Mouse (Mus musculus) embryonic facial prominence, embryonic 15.5 days (tissue): ENCODE results near the gene Tanc2. TPM values are rescaled to one million over a fixed set of nuclear protein-coding genes. Genes with fewer than 3 reads are reported as not detected.

Source experiments
- ATAC-seq: fragments of 200-750 bp; cut with Nextera tagmentation; 2 replicates; pipeline ENCODE4 v1.8.0; 2017; ENCODE audit warnings: low read depth, moderate TSS enrichment; ENCODE audit not compliant: insufficient number of reproducible peaks, low FRiP score, low TSS enrichment
- H3K27ac ChIP-seq: fragments of 300-500 bp; sonication (generic); replicated peaks from 2 replicates; pipeline ENCODE4 v1.5.1; 2015; ENCODE audit warnings: mild to moderate bottlenecking, inconsistent platforms
- H3K27me3 ChIP-seq: fragments of 300-500 bp; sonication (generic); 2 replicates; pipeline ENCODE4 v1.6.1; 2015; ENCODE audit warnings: inconsistent platforms
- H3K36me3 ChIP-seq: fragments of 300-500 bp; sonication (generic); 2 replicates; pipeline ENCODE4 v1.6.1; 2015; ENCODE audit warnings: mild to moderate bottlenecking, inconsistent platforms
- H3K4me1 ChIP-seq: fragments of 300-500 bp; sonication (generic); 2 replicates; pipeline ENCODE4 v1.6.1; 2015; ENCODE audit warnings: inconsistent platforms
- H3K4me2 ChIP-seq: fragments of 300-500 bp; sonication (generic); replicated peaks from 2 replicates; pipeline ENCODE4 v1.6.1; 2015; ENCODE audit warnings: mild to moderate bottlenecking, inconsistent platforms
- H3K4me3 ChIP-seq: fragments of 300-500 bp; sonication (generic); replicated peaks from 2 replicates; pipeline ENCODE4 v1.5.1; 2015; ENCODE audit warnings: mild to moderate bottlenecking, inconsistent platforms
- H3K9ac ChIP-seq: fragments of 300-500 bp; sonication (generic); 2 replicates; pipeline ENCODE4 v1.6.1; 2015; ENCODE audit warnings: inconsistent platforms
- H3K9me3 ChIP-seq: fragments of 300-500 bp; sonication (generic); replicated peaks from 2 replicates; pipeline ENCODE4 v1.6.1; 2016; ENCODE audit warnings: inconsistent platforms
- WGBS: fragments of 180-500 bp; shearing (Covaris S2); methylation state at CpG from one replicate; pipeline ENCODE4 v1.1.7; 2015; 5-methylcytosine and 5-hydroxymethylcytosine counted together
- polyA plus RNA-seq: library from polyadenylated mRNA; unstranded; fragments of >200 nt; fragmentation: Nextera tagmentation; extraction: Ambion mirVana; gene quantifications from 2 replicates; pipeline ENCODE4 v1.2.1, GENCODE M21; 2015

Gene Tanc2
- polyA plus RNA-seq, 1 experiment from 2014 or later = 12.7 TPM

- 88% methylated on average over 2 of the region's 2 CpGs for WGBS
- H3K27ac ChIP-seq = no peak overlapping the region
- no peaks in the 10 kb centered on the region for H3K27me3 ChIP-seq
- no peak overlapping the region for H3K9ac ChIP-seq
- no peaks in the 10 kb centered on the region for H3K9me3 ChIP-seq
- H3K36me3 ChIP-seq = no peaks in the 10 kb centered on the region
- ATAC-seq = no peak
- H3K4me1 ChIP-seq = no peaks in the 10 kb centered on the region
- H3K4me3 ChIP-seq = no peak overlapping the region
- no peak overlapping the region for H3K4me2 ChIP-seq
Measured at GRCm38 (mm10) chr11:105648026-105648425, 58.2 kb downstream of the Tanc2 start.

- no peak for ATAC-seq
- Histone ChIP-seq H3K4me3 (no peak overlapping the region), H3K27me3 (no peaks in the 10 kb centered on the region), H3K4me2 (no peak overlapping the region), H3K9ac (no peak overlapping the region), H3K36me3 (no peaks in the 10 kb centered on the region), H3K9me3 (no peaks in the 10 kb centered on the region), H3K4me1 (no peaks in the 10 kb centered on the region), H3K27ac (no peak overlapping the region)
- WGBS = 83% methylated on average over 2 of the region's 2 CpGs
Measured at GRCm38 (mm10) chr11:105654616-105655015, 64.8 kb downstream of the Tanc2 start.

DNA sequence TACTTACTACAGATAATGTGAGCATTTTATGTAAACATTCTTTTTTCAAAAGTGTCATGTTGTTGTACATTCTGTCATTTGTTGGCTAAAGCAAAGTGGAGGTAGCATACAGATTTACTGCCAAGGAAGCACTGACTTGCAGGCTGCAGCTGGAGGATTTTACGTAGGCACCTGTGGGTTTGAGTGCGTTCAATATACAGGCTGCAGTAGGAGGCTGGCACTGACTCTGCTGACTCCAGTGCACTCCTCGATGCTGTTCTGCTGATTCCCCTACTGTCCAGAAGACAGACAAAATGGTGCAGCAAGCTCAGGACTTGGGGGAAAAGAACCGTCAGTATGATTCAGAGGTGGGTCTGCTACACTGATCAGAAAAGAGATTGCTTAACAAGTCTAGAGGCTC, 65.5 kb downstream of the Tanc2 start:
- no peak overlapping the region for H3K27ac ChIP-seq
- no peaks in the 10 kb centered on the region for H3K9me3 ChIP-seq
- no peak overlapping the region for H3K9ac ChIP-seq
- no peaks in the 10 kb centered on the region for H3K27me3 ChIP-seq
- H3K4me1 ChIP-seq = no peaks in the 10 kb centered on the region
- WGBS = 75% methylated on average over 4 of the region's 4 CpGs
- no peak for ATAC-seq
- no peaks in the 10 kb centered on the region for H3K36me3 ChIP-seq
- no peak overlapping the region for H3K4me3 ChIP-seq
- no peak overlapping the region for H3K4me2 ChIP-seq

DNA sequence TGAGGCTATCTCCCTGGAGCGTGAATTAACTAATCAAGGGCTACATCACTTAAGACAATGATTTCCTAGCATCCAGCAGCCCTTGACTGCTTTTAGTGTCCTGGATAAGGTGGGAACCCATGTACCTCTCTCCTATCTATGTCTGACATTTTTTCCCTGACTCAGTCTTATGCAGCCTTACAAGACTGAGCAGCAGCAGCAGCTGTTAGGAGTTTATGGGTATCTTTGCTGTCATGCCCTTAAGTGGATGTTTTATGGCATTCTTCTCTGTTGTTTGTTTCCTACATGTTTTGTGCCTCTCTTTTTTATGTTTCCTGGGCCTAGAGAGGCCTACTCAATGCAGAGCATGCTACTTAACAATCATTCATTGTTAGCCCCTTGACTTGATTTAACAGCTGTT, 78.1 kb downstream of the Tanc2 start:
- Histone ChIP-seq H3K27ac (no peak overlapping the region), H3K4me2 (no peak overlapping the region), H3K27me3 (no peaks in the 10 kb centered on the region), H3K4me3 (no peak overlapping the region), H3K36me3 (no peaks in the 10 kb centered on the region), H3K9me3 (no peaks in the 10 kb centered on the region), H3K4me1 (no peaks in the 10 kb centered on the region), H3K9ac (no peak overlapping the region)
- ATAC-seq = no peak
- WGBS = 93% methylated on average over 1 of the region's 1 CpGs

DNA sequence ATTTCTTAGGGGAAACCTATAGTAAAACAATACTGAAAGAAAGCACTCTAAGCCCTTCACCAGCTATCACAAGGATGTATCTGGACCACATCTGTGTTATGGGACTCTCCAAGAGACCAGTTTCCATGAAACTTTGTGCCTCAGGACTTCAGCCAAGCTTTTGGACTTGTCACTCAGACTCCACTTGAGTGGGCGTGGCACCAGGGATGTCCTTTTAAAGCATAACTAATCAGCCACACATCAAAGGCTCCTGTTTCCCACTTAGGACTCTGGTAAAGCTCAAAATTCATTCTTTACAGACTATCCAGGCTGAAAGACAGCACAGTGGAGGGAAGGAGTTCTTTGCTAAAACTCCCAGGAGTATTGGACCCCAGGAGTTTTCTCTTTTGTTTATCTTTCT, 89.2 kb downstream of the Tanc2 start:
- Histone ChIP-seq H3K9me3 (no peaks in the 10 kb centered on the region), H3K36me3 (no peaks in the 10 kb centered on the region), H3K27ac (no peak overlapping the region), H3K27me3 (no peaks in the 10 kb centered on the region), H3K9ac (no peak overlapping the region), H3K4me1 (no peaks in the 10 kb centered on the region), H3K4me3 (no peak overlapping the region), H3K4me2 (no peak overlapping the region)
- WGBS = 66% methylated on average over 1 of the region's 1 CpGs
- ATAC-seq = no peak

- H3K9me3 ChIP-seq = no peaks in the 10 kb centered on the region
- no peak overlapping the region for H3K4me2 ChIP-seq
- no peak overlapping the region for H3K9ac ChIP-seq
- ATAC-seq = no peak
- H3K27ac ChIP-seq = no peak overlapping the region
- no peaks in the 10 kb centered on the region for H3K36me3 ChIP-seq
- no peaks in the 10 kb centered on the region for H3K27me3 ChIP-seq
- no peak overlapping the region for H3K4me3 ChIP-seq
- H3K4me1 ChIP-seq = no peaks in the 10 kb centered on the region
Measured at GRCm38 (mm10) chr11:105684747-105685146, 95.0 kb downstream of the Tanc2 start.

DNA sequence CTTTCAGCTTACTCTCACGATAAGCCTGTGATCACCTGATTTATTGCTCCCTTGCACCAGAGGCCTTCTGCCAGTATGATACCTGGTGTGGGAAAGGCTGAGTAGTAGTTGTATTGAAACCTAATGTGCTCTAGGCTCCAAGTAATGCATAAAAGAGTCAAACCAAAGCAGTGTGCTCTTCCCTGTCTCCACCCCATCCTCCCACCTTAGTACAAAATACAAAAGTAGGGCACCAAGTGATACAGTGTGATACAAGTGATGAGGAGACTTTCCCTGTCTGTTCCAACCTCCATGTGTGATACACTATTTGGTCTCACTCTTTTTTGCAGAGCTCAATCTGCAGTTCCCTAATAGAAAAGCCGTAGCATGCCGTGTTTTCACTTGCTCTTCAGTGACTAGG, 110.7 kb downstream of the Tanc2 start:
- no peaks in the 10 kb centered on the region for H3K27me3 ChIP-seq
- no peak overlapping the region for H3K9ac ChIP-seq
- no peaks in the 10 kb centered on the region for H3K36me3 ChIP-seq
- H3K4me1 ChIP-seq = no peaks in the 10 kb centered on the region
- H3K4me3 ChIP-seq = no peak overlapping the region
- ATAC-seq = no peak
- 77% methylated on average over 3 of the region's 3 CpGs for WGBS
- no peak overlapping the region for H3K4me2 ChIP-seq
- H3K9me3 ChIP-seq = no peaks in the 10 kb centered on the region
- H3K27ac ChIP-seq = no peak overlapping the region

GRCm38 (mm10) chr11:105719660-105720059, 129.9 kb downstream of the Tanc2 start:
- Histone ChIP-seq H3K27ac (no peak overlapping the region), H3K9me3 (no peaks in the 10 kb centered on the region), H3K4me1 (no peaks in the 10 kb centered on the region), H3K4me2 (no peak overlapping the region), H3K36me3 (no peaks in the 10 kb centered on the region), H3K9ac (no peak overlapping the region), H3K27me3 (no peaks in the 10 kb centered on the region), H3K4me3 (no peak overlapping the region)
- WGBS = 38% methylated on average over 1 of the region's 1 CpGs
- no peak for ATAC-seq

DNA sequence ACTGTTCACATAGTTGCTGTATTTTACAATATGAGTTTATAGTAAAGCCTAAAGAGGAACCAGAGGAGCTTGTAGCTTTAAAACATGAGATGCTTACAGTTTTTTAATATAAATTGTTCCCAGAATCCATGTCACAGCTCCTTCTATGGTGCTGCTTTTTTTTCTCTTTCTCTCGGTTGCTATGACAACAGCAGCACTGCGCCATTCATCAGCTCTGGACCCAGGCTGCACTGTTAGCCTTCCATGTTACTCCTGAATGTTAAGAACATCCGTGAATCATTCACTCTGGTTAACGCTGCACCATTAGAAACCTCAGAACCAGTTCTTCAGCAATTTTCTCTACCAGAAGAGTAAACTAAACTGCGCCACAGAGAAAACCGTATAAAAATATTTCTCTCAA, 141.8 kb downstream of the Tanc2 start:
- WGBS = 57% methylated on average over 6 of the region's 6 CpGs
- no peak overlapping the region for H3K4me3 ChIP-seq
- H3K4me2 ChIP-seq = no peak overlapping the region
- no peaks in the 10 kb centered on the region for H3K27me3 ChIP-seq
- no peak for ATAC-seq
- no peaks in the 10 kb centered on the region for H3K36me3 ChIP-seq
- H3K9me3 ChIP-seq = no peaks in the 10 kb centered on the region
- H3K4me1 ChIP-seq = no peaks in the 10 kb centered on the region
- no peak overlapping the region for H3K9ac ChIP-seq
- H3K27ac ChIP-seq = no peak overlapping the region

GRCm38 (mm10) chr11:105731989-105732531, 142.3 kb downstream of the Tanc2 start:
- H3K27me3 ChIP-seq = no peaks in the 10 kb centered on the region
- H3K36me3 ChIP-seq = no peaks in the 10 kb centered on the region
- H3K4me1 ChIP-seq = no peaks in the 10 kb centered on the region
- ATAC-seq = no peak
- 56% methylated on average over 4 of the region's 4 CpGs for WGBS
- H3K4me2 ChIP-seq = no peak overlapping the region
- H3K9me3 ChIP-seq = no peaks in the 10 kb centered on the region
- no peak overlapping the region for H3K27ac ChIP-seq
- H3K9ac ChIP-seq = no peak overlapping the region
- H3K4me3 ChIP-seq = no peak overlapping the region

- no peaks in the 10 kb centered on the region for H3K27me3 ChIP-seq
- ATAC-seq = no peak
Measured at GRCm38 (mm10) chr11:105743171-105743570, 153.4 kb downstream of the Tanc2 start.

DNA sequence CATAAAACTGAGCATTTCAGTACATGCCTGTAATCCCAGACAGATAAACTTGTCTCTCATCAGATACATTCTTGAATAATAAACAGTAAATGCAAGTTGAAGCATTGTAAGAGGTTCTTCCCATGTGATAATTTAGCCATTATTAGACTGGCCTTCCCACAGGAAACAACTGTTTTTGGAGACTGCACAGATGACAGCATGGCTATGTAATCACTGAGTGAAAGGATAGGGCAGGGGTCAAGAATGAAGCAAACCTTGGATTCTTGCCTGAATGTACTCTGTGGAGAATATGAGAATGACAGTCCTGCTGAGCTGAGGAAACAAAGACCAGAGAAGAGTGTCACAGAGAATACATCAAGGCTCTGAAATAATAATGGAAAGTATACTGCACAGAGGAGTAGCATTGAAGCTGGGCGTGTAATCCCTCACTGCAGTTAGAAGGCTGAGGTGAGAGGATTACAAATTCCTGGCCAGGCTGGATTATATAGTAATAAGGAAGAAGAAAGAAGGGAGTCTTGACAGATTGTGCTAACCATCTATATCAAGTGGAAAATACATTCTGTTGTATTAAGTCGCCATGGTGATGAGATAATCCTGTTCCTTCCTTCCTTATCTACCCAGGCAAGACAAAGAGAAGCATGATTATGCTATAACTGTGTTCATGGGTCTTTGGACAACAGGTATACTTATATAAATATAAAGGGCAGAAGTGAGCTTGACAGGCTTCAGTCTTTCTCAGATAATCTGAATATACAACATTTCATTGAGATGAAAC, 159.7 kb downstream of the Tanc2 start:
- H3K4me3 ChIP-seq = no peak overlapping the region
- ATAC-seq = no peak
- no peak overlapping the region for H3K9ac ChIP-seq
- H3K36me3 ChIP-seq = no peaks in the 10 kb centered on the region
- H3K4me2 ChIP-seq = no peak overlapping the region
- H3K27me3 ChIP-seq = no peaks in the 10 kb centered on the region
- H3K27ac ChIP-seq = no peak overlapping the region
- no peaks in the 10 kb centered on the region for H3K4me1 ChIP-seq
- WGBS = 73% methylated on average over 2 of the region's 2 CpGs
- H3K9me3 ChIP-seq = no peaks in the 10 kb centered on the region

More at GRCm38 (mm10) chr11:105743171-105743570, 153.4 kb downstream of the Tanc2 start:
- Histone ChIP-seq H3K9me3 (no peaks in the 10 kb centered on the region), H3K27ac (no peak overlapping the region), H3K4me3 (no peak overlapping the region), H3K9ac (no peak overlapping the region), H3K4me1 (no peaks in the 10 kb centered on the region), H3K36me3 (no peaks in the 10 kb centered on the region), H3K4me2 (no peak overlapping the region)
- WGBS = 86% methylated on average over 1 of the region's 1 CpGs
